Mouse (Mus musculus) small intestine, adult 10 weeks (tissue): ENCODE results near the gene Hint2. TPM values are rescaled to one million over a fixed set of nuclear protein-coding genes. Genes with fewer than 3 reads are reported as not detected.

Experiments used
- polyA plus RNA-seq: library from polyadenylated mRNA; stranded (reverse); fragments of 350-450 nt; fragmentation: Illumina TruSeq; extraction: RNeasy Lipid Tissue Mini Kit (QIAGEN cat#74804); gene quantifications from one replicate; pipeline ENCODE4 v1.2.3, GENCODE M21; 2014; ENCODE audit warnings: low replicate concordance

The Hint2 gene
- 3.7 TPM for polyA plus RNA-seq

GRCm38 (mm10) chr4:43656339-43657109, at the start of gene Hint2:
Hint2 (minus strand) TSS chr4:43656466.

DNA sequence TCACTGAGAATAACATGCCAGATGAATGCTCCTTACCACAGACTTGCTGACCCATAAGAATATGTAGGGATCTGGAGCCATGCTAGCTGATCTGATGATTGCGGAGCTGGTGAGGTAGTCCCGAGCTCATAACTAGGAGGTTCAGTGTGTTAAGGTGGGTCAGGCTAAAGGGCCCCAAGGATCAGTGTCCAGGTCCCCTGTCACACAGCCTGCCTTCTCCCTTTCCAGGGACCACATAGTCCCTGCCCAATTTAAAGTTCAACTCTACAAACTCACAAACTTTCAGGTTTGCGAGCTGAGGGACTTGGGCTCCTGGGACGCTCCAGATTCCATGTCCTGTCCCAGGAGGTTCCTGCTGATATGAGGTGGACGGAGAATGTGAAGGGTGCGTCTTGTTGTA, 44.4 kb upstream of the Hint2 start, which contains the start of gene Olfr70:
Gene Olfr70, minus strand, starts transcription at position 101 of the 400 bp plus-strand sequence.

GRCm38 (mm10) chr4:43668782-43669427, 12.6 kb upstream of the Hint2 start, which contains the start of the genes Tmem8b and Fam221b:
Tmem8b (plus strand) TSS chr4:43668971.
Fam221b (minus strand) TSS chr4:43669145.

GRCm38 (mm10) chr4:43653161-43654015, 2.9 kb downstream of the Hint2 start, which contains the start of gene Spag8:
Spag8 (minus strand) TSS chr4:43653594.

GRCm38 (mm10) chr4:43631046-43631955, 25.0 kb downstream of the Hint2 start, which contains the start of gene Npr2:
Npr2 (plus strand) TSS chr4:43631935.

Other genes with a start within 250 kb of the Hint2 start
- gene Fam166b, start 227.3 kb downstream of the Hint2 start, polyA plus RNA-seq, result not detected
- 0.45 TPM for gene Tesk1, start 214.5 kb downstream of the Hint2 start, polyA plus RNA-seq
- 6.6 TPM for gene Cd72, start 201.8 kb downstream of the Hint2 start, polyA plus RNA-seq
- not detected for gene Sit1, start 172.7 kb downstream of the Hint2 start, polyA plus RNA-seq
- gene Ccdc107, start 163.6 kb downstream of the Hint2 start, polyA plus RNA-seq, result 3.3 TPM
- gene Arhgef39, start 156.8 kb downstream of the Hint2 start, polyA plus RNA-seq, result 14.2 TPM
- 31.9 TPM for gene Car9, start 149.5 kb downstream of the Hint2 start, polyA plus RNA-seq
- 19.6 TPM for gene Tpm2, start 132.7 kb downstream of the Hint2 start, polyA plus RNA-seq
- gene Creb3, start 94.1 kb downstream of the Hint2 start, polyA plus RNA-seq, result 6.1 TPM
- 35.0 TPM for gene Tln1, start 93.8 kb downstream of the Hint2 start, polyA plus RNA-seq
- 2.7 TPM for gene Rgp1, start 77.8 kb downstream of the Hint2 start, polyA plus RNA-seq
- gene Gba2, start 77.6 kb downstream of the Hint2 start, polyA plus RNA-seq, result 0.41 TPM
- not detected for gene Msmp, start 72.0 kb downstream of the Hint2 start, polyA plus RNA-seq
- 1.0 TPM for gene Npr2, start 24.5 kb downstream of the Hint2 start, polyA plus RNA-seq
- gene Spag8, start 2.9 kb downstream of the Hint2 start, polyA plus RNA-seq, result not detected
- gene Tmem8b, start 12.5 kb upstream of the Hint2 start, polyA plus RNA-seq, result 0.52 TPM
- not detected for gene Fam221b, start 12.7 kb upstream of the Hint2 start, polyA plus RNA-seq
- gene Olfr70, start 44.3 kb upstream of the Hint2 start, polyA plus RNA-seq, result not detected
- not detected for gene Olfr71, start 53.8 kb upstream of the Hint2 start, polyA plus RNA-seq
- not detected for gene Hrct1, start 70.7 kb upstream of the Hint2 start, polyA plus RNA-seq
- 0.93 TPM for gene Spaar, start 73.6 kb upstream of the Hint2 start, polyA plus RNA-seq
- gene Olfr159, start 114.5 kb upstream of the Hint2 start, polyA plus RNA-seq, result not detected
- not detected for gene Olfr156, start 167.4 kb upstream of the Hint2 start, polyA plus RNA-seq
- not detected for gene Olfr157, start 183.7 kb upstream of the Hint2 start, polyA plus RNA-seq
- not detected for gene Olfr155, start 195.1 kb upstream of the Hint2 start, polyA plus RNA-seq
- 3.3 TPM for gene Reck, start 219.1 kb upstream of the Hint2 start, polyA plus RNA-seq